Mouse (Mus musculus) liver, adult 2 months (tissue): Measurements from ENCODE around the gene Plcg1. TPM values are rescaled to one million over a fixed set of nuclear protein-coding genes. Genes with fewer than 3 reads are reported as not detected.
A peak's percentile ranks its signal among the peaks of the same experiment; 100 is the strongest.

Source experiments
- DNase-seq: peaks from one replicate; pipeline ENCODE4 v3.0.0-alpha.2; 2011; ENCODE audit warnings: low read depth, low spot score; ENCODE audit errors: extremely low read depth
- H3K27ac ChIP-seq: fragments of 200-500 bp; replicated peaks from 2 replicates; pipeline ENCODE4 v1.5.1; 2012; ENCODE audit warnings: low read depth, mild to moderate bottlenecking, control low read depth, inconsistent platforms, low read length; ENCODE audit not compliant: insufficient read depth
- H3K27me3 ChIP-seq: fragments of 200-500 bp; 2 replicates; pipeline ENCODE4 v1.6.1; 2012; ENCODE audit warnings: mild to moderate bottlenecking, moderate library complexity, low read length, inconsistent platforms; ENCODE audit not compliant: control insufficient read depth, insufficient read depth
- H3K36me3 ChIP-seq: fragments of 200-500 bp; 2 replicates; pipeline ENCODE4 v1.6.1; 2012; ENCODE audit warnings: low read length, inconsistent platforms; ENCODE audit not compliant: control insufficient read depth, insufficient read depth
- H3K4me1 ChIP-seq: fragments of 200-500 bp; 2 replicates; pipeline ENCODE4 v1.6.1; 2011; ENCODE audit warnings: low read length; ENCODE audit not compliant: control insufficient read depth, insufficient read depth
- H3K4me3 ChIP-seq: fragments of 200-500 bp; 2 replicates; pipeline ENCODE4 v1.5.1; 2011; ENCODE audit warnings: low read depth, mild to moderate bottlenecking, control low read depth, low read length, moderate library complexity; ENCODE audit not compliant: insufficient read depth
- H3K79me2 ChIP-seq: fragments of 200-500 bp; 2 replicates; pipeline ENCODE4 v1.6.1; 2012; ENCODE audit warnings: inconsistent platforms, mild to moderate bottlenecking, low read length, moderate library complexity; ENCODE audit not compliant: control insufficient read depth, insufficient read depth
- H3K9ac ChIP-seq: fragments of 200-500 bp; 2 replicates; pipeline ENCODE4 v1.6.1; 2012; ENCODE audit warnings: low read depth, mild to moderate bottlenecking, control low read depth, inconsistent platforms, low read length
- CTCF ChIP-seq: fragments of 200-500 bp; IDR thresholded peaks from 2 replicates; pipeline ENCODE4 v1.5.1; 2011; ENCODE audit warnings: low read depth, low read length, control low read depth
- POLR2A ChIP-seq: fragments of 200-500 bp; IDR thresholded peaks from 2 replicates; pipeline ENCODE4 v1.6.1; 2011; ENCODE audit warnings: low read length, control low read depth; ENCODE audit not compliant: insufficient read depth; ENCODE audit errors: extremely low read depth
- WGBS: fragments of 180-500 bp; shearing (Covaris S2); methylation state at CpG from one replicate; pipeline ENCODE4 v1.1.7; 2018; 5-methylcytosine and 5-hydroxymethylcytosine counted together
- polyA plus RNA-seq: library from polyadenylated mRNA; depleted of rRNA; stranded (reverse); fragments of >200 nt; gene quantifications from 2 replicates; pipeline ENCODE4 v1.2.3, GENCODE M21; 2012
- total RNA-seq: library from RNA; depleted of rRNA; stranded (reverse); fragments of >200 nt; gene quantifications from 2 replicates; pipeline ENCODE4 v1.2.3, GENCODE M21; 2014

The Plcg1 gene
- total and polyA plus RNA-seq, 2 experiments, result 30.0 to 40.9 TPM

GRCm38 (mm10) chr2:160725877-160726864, 4.9 kb upstream of the Plcg1 start:
- Histone ChIP-seq H3K27ac (peak overlapping the region; percentile 5; the same call in 1 of the 2 replicates), H3K4me1 (peaks cover 10% of the 10 kb centered on the region; the same call in 1 of the 2 replicates), H3K79me2 (no peaks in the 10 kb centered on the region; the same call in 1 of the 2 replicates), H3K9ac (no peak overlapping the region), H3K27me3 (no peaks in the 10 kb centered on the region), H3K36me3 (peaks cover 20% of the 10 kb centered on the region), H3K4me3 (no peak overlapping the region)
- peak; percentile 34 for DNase-seq
- WGBS, result 77% methylated on average over 6 of the region's 6 CpGs
- TF ChIP-seq CTCF, result no peak
- TF ChIP-seq POLR2A, result no peak

GRCm38 (mm10) chr2:160728972-160729371, 2.1 kb upstream of the Plcg1 start:
- Histone ChIP-seq H3K4me3 (no peak overlapping the region), H3K27me3 (no peaks in the 10 kb centered on the region), H3K79me2 (peaks cover 19% of the 10 kb centered on the region), H3K4me1 (peaks cover 23% of the 10 kb centered on the region), H3K36me3 (peaks cover 5% of the 10 kb centered on the region; the same call in 1 of the 2 replicates), H3K27ac (peak overlapping the region; percentile 32), H3K9ac (no peak overlapping the region)
- TF ChIP-seq CTCF (no peak), POLR2A (no peak)
- DNase-seq, result no peak
- 94% methylated on average over 3 of the region's 3 CpGs for WGBS

GRCm38 (mm10) chr2:160729436-160729835, 1.7 kb upstream of the Plcg1 start:
- TF ChIP-seq CTCF, result no peak
- no peak for TF ChIP-seq POLR2A
- no peak overlapping the region for H3K9ac ChIP-seq
- H3K4me3 ChIP-seq, result no peak overlapping the region
- peak; percentile 54 for DNase-seq
- 22% methylated on average over 2 of the region's 2 CpGs for WGBS
- H3K79me2 ChIP-seq, result peaks cover 22% of the 10 kb centered on the region
- peaks cover 27% of the 10 kb centered on the region for H3K4me1 ChIP-seq
- peak overlapping the region; percentile 32 for H3K27ac ChIP-seq
- peaks cover 2% of the 10 kb centered on the region; the same call in 1 of the 2 replicates for H3K36me3 ChIP-seq
- H3K27me3 ChIP-seq, result no peaks in the 10 kb centered on the region

GRCm38 (mm10) chr2:160729851-160730796, 976 bp upstream of the Plcg1 start:
- H3K27ac ChIP-seq, result peak overlapping the region; percentile 98
- no peaks in the 10 kb centered on the region for H3K36me3 ChIP-seq
- no peaks in the 10 kb centered on the region for H3K27me3 ChIP-seq

GRCm38 (mm10) chr2:160730797-160731116, 343 bp upstream of the Plcg1 start:
- H3K36me3 ChIP-seq, result no peaks in the 10 kb centered on the region
- peak overlapping the region; percentile 96 for H3K9ac ChIP-seq
- DNase-seq, result no peak
- 6% methylated on average over 19 of the region's 19 CpGs for WGBS
- TF ChIP-seq POLR2A (no peak), CTCF (no peak)
- H3K27ac ChIP-seq, result peak overlapping the region; percentile 98
- H3K4me3 ChIP-seq, result peak overlapping the region; percentile 99
- peaks cover 35% of the 10 kb centered on the region for H3K79me2 ChIP-seq
- H3K4me1 ChIP-seq, result peaks cover 35% of the 10 kb centered on the region
- no peaks in the 10 kb centered on the region for H3K27me3 ChIP-seq

More at GRCm38 (mm10) chr2:160729851-160730796, 976 bp upstream of the Plcg1 start:
- DNase-seq, result peak; percentile 90
- peaks cover 33% of the 10 kb centered on the region for H3K4me1 ChIP-seq
- TF ChIP-seq CTCF (peak; percentile 57; the same call in 1 of the 2 replicates), POLR2A (no peak)
- H3K79me2 ChIP-seq, result peaks cover 29% of the 10 kb centered on the region
- 12% methylated on average over 17 of the region's 17 CpGs for WGBS
- peak overlapping the region; percentile 99 for H3K4me3 ChIP-seq
- peak overlapping the region; percentile 96 for H3K9ac ChIP-seq
